Mouse (Mus musculus) adrenal gland (tissue): ENCODE results near the gene Stat6.

ENCODE experiments used
- intact Hi-C: fragments of 180-260 bp; cut with DNase I; formaldehyde crosslinking; loops from one replicate; pipeline ENCODE4 v1.15.1; 2025

The Stat6 gene

DNA sequence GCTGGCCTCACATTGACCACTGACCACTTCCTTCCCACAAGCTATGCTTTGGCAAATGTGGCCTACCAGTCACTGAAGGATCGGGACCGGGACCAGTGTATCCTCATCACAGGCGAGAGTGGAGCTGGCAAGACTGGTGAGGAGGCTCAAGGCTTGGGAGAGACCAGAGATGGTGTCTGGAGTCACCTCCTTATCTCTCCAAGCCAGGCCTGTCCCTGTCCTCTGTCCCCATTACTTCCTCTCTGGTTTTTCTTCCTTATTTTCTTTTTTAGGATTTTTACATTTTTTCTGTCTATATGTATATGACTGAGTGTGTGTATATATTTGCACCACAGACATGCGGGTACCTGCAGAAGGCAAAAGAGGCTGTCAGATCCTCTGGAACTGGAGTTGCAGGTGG lies 63.0 kb downstream of the Stat6 start:
- intact Hi-C loops = no loop called here

- intact Hi-C loops = no loop called here
Measured at GRCm38 (mm10) chr10:127707721-127708120, 64.9 kb downstream of the Stat6 start.

DNA sequence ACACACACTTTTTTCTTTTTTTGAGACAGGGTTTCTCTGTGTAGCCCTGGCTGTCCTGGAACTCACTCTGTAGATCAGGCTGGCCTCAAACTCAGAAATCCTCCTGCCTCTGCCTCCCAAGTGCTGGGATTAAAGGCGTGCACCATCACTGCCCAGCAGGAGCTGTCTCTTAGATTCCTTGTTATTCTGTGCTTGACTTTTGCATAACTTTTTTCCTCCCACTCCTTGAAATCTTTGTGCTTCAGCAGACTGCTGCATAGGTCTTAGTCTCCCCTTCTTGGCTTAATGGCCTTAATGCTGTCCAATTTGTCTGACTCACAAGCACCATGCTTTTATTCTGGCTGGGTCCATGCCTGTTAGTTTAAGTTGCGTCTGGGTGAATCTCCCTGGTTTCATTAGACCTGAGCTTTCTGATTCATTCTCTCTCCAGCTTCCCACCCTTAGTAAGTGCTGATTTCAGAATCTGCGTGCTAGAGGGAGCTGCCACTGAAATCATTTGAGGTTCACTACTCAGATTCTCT lies 66.1 kb downstream of the Stat6 start:
- intact Hi-C loops = no loop called here

GRCm38 (mm10) chr10:127710331-127710730 lies 67.5 kb downstream of the Stat6 start:
- intact Hi-C loops = no loop called here
